Mouse (Mus musculus): ENCODE results near the gene Mfsd4b5. TPM values are rescaled to one million over a fixed set of nuclear protein-coding genes. Genes with fewer than 3 reads are reported as not detected.
"Not testable (repeated sequence)": the region's sequence is repeated elsewhere in the genome, so short reads cannot be mapped to it uniquely, and the experiment has no call there.

Gene Mfsd4b5
- polyA plus RNA-seq (2015; fragmentation: Nextera tagmentation; extraction: Ambion mirVana) = 0.19 and 0.22 TPM in 2 replicates

DNA sequence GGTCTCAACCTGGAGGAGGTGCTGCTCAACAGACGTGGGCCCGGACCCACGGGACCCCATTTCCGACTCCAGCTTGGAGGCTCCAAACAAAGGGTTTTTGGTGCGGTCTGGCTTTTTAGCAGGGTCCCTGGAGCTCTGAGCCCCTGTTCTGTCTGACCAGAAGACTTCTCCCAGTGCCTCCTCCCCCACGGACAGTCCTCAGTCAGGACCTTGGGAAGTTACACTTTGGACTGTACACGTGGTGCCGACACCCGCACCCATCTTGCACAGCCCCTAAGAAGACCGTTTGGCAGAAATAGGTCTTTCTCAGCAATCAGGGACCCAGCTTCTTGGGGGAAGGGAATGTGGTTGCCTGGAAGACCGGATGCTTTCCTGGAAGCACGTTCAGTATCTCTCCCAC, at the start of gene Mfsd4b5:
Mfsd4b5 (minus strand) TSS at position 181 of the 400 bp plus-strand sequence.
- DNase-seq (ENCODE audit: low spot score) = no peak

GRCm38 (mm10) chr10:40034956-40035355, 48.5 kb upstream of the Mfsd4b5 start:
- no peak for DNase-seq (ENCODE audit: low spot score)

- no peak for DNase-seq (ENCODE audit: low spot score)
Measured at GRCm38 (mm10) chr10:40032897-40033296, 46.5 kb upstream of the Mfsd4b5 start.

DNA sequence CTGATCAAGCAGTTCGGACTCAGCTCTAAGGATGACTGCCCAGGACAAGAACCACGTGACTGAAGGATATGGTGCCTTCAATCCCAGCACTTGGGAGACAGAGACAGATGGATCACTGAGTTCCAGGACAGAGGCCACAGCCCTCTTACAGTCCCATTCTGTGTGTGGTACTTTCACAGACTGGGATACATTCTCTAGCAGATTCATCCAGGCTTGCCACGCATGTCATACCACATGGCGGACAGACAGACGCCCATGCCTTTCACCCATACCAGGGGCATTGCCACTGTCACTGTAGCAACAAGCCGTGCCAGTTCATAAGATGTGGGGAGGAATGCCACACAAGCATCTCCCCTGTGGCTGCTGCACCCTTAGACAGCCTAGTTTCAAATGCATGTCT, 44.3 kb upstream of the Mfsd4b5 start:
- no peak for DNase-seq (ENCODE audit: low spot score)

DNA sequence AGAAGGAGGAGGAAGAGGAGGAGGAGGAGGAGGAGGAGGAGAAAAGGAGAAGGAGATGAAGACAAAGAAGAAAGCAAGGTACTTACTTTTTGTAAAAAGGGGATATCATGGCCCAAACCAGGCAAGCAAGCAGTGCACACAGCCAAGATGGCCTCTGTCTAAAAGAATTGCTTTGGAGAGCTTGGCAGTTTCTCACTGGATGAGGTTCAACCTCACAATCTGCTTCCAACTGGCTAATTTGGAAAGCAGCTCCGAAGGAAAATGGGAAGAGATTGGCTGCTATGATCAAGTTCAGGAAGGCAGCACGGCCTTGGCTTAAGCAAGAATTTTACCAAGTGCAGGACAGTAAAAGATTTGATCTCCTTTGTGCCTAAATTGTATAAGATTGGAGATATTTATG, 43.2 kb upstream of the Mfsd4b5 start:
- no peak for DNase-seq (ENCODE audit: low spot score)

- no peak for DNase-seq (ENCODE audit: low spot score)
Measured at GRCm38 (mm10) chr10:40028091-40028490, 41.6 kb upstream of the Mfsd4b5 start.

DNA sequence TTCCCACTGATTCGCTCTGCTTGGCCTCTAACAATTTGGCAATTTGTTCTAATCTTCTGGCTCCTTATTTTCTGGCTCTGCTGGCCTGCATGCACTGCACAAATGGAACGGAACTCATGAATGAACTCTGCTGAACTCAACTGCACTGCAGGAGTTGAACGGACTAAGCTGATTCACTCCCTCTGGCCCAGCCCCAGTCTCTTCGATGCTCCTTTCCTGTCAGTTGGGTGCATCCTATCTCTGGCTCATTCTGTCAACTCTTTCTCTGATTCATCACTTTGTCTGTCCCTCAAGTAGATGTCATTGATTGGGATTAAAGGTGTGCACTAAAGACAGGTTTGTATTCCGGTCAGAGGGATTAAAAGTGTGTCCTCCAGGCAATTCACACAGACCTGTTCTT, 40.1 kb upstream of the Mfsd4b5 start:
- no peak for DNase-seq (ENCODE audit: low spot score)

DNA sequence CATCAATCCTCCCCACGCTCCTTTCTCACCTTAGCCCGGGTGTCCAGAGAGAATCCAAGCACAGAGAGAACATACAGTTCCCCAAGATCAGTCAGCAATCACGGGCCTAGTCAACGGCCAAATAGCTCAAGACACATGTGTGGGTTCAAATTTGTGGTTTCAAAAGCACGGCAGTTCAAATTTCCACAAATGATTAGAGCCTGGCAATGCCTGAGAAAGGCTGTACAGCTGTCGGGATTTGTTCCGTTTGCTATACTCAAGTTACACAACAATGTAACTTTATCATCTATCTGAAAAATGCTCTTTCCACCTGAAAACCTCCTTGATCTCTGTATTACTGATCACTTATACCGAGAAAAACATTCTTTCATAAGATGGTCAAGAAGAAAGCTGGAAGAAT, 39.1 kb upstream of the Mfsd4b5 start:
- no peak for DNase-seq (ENCODE audit: low spot score)

- peak; percentile 88 for DNase-seq (ENCODE audit: low spot score)
Measured at GRCm38 (mm10) chr10:40024554-40025428, 38.3 kb upstream of the Mfsd4b5 start, which contains the start of gene Mfsd4b1. Gene Mfsd4b1, minus strand, starts transcription at chr10:40025268.

DNA sequence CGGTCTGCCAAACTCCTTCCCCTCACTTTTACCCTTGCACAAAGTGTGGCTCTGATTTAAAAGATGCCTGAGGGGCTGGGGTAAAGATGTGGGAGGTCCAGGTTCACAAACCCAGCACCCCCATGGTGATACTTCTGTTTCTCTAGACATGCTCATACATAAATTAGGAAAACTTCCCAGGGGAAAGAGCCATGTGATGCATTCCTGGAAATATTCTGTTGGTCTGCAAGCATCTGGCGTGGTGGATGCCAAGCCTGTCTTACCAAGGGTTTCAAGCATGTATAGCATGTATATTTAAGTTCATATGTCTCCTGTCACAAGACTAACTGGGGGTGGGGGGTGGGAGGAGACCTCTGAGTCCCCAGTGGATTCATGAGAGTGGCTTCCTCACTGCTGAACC, 34.0 kb upstream of the Mfsd4b5 start:
- no peak for DNase-seq (ENCODE audit: low spot score)

GRCm38 (mm10) chr10:40019492-40019891, 33.0 kb upstream of the Mfsd4b5 start:
- no peak for DNase-seq (ENCODE audit: low spot score)

GRCm38 (mm10) chr10:40018261-40018860, 31.9 kb upstream of the Mfsd4b5 start:
- DNase-seq (ENCODE audit: low spot score) = no peak

DNA sequence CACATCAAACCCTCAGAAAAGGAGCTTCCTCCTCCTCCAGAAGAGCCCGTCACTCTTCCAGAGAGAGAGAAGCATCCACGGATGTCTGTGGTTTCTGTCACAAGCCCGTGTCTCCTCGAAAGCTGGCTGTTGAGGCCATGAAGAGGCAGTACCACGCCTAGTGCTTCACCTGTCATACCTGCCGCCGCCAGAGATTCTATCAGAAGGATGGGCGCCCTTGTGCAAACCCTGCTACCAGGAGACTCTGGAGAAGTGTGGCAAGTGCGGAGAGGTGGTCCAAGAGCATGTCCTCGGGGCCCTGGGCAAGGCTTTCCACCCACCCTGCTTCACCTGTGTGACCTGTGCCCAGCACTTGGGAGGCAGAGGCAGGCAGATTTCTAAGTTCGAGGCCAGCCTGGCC, 23.1 kb upstream of the Mfsd4b5 start:
- no peak for DNase-seq (ENCODE audit: low spot score)

- not testable (repeated sequence) for DNase-seq (ENCODE audit: low spot score)
Measured at GRCm38 (mm10) chr10:40008847-40009246, 22.4 kb upstream of the Mfsd4b5 start.

DNA sequence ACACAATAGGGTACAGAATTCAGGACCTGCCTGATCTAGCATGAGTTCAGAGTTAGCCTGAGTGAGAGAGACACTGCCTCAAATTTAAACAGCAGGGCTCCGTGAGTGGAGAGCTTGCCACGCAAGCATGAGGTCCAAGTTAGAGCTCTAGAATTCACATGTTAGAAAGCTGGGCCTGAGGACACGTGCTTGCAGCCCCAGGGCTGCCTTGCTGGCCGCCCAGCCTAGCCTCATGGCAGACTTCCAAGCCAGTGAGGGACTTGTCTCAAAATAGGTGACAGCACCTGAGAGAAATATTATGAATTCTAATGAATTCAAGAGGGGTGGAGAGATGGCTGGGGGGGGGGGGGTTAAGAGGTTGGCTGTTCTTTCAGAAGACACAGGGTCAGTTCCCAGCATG, 21.5 kb upstream of the Mfsd4b5 start:
- DNase-seq (ENCODE audit: low spot score) = no peak

DNA sequence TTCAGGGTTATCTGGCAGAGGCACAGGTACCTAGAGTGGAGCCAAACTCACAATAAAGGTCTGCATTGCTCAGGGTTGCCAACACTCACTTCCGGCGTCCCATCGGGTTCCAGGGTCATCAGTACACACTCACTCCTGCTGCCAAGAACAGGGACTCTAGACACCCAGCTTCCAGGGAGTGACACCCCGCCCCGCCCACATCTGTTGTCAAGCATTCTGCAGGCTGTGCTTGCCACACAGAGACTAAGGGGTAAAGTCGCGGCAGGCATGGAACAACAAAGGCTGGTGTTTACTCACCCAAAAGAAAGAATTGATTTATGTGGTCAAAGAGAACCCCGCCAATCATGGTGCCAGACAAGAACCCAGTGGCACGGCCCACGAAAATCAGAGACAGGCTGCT, 20.5 kb upstream of the Mfsd4b5 start:
- no peak for DNase-seq (ENCODE audit: low spot score)

GRCm38 (mm10) chr10:40000746-40001145, 14.3 kb upstream of the Mfsd4b5 start:
- no peak for DNase-seq (ENCODE audit: low spot score)

DNA sequence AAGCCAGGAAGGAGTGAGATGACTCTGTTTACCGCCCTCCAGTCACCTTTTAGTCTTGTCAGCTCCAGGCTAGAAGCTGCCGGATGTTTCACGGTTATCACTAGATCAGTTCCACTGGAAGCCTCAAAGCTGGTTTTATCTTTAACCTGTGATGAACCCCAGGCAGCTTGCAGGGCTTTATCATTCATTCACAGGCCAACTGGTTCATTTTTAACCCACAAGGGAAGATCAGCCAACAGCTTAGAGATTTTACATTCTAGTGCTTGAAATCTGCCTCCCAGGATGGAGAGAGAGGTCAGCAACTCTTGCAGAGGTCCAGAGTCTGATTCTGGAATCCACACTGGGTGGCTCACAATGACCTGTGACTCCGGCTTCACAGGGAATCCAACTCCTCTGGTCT, 4.7 kb upstream of the Mfsd4b5 start:
- peak; percentile 74 for DNase-seq (ENCODE audit: low spot score)

DNA sequence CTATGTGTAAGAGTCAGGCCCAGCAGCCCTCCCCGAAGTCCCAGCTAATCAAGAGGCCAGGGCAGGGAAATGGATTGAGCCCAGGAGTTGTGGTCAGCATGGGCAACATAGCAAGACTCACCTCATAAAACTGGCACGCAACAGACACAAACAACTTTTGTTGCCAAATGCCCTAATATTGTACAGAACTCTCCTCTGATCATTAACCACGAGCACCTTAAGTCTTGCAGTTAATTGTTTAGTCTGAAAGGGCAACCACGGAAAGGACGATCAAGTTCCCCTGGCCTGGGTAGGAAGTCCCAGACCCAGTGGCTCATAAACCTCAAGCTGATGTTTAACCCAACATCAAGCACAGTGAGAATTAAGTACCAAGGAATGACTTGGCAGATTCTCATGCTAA, 3.8 kb downstream of the Mfsd4b5 start:
- no peak for DNase-seq (ENCODE audit: low spot score)

- no peak for DNase-seq (ENCODE audit: low spot score)
Measured at GRCm38 (mm10) chr10:39978231-39978630, 8.2 kb downstream of the Mfsd4b5 start.

DNA sequence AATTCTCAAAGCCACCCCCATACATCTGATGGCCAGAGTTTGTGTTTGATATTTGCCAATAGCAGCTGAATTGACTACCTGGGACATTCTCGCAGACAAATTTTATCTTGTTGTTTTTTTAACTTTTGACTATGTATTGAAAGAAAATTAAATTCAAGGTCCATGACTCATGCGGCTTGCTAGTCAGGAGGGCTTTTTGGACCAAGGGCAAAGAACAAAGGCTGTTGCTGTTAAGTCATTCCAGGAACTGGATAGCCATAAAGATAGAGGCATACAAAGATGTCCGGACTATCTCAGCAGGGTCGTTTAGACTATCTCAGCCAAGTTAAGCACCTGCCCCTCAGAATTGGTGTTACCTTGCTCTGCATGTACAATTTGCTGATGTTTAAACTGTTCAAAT, 9.1 kb downstream of the Mfsd4b5 start:
- no peak for DNase-seq (ENCODE audit: low spot score)

- DNase-seq (ENCODE audit: low spot score) = no peak
Measured at GRCm38 (mm10) chr10:39975771-39976170, 10.7 kb downstream of the Mfsd4b5 start.

DNA sequence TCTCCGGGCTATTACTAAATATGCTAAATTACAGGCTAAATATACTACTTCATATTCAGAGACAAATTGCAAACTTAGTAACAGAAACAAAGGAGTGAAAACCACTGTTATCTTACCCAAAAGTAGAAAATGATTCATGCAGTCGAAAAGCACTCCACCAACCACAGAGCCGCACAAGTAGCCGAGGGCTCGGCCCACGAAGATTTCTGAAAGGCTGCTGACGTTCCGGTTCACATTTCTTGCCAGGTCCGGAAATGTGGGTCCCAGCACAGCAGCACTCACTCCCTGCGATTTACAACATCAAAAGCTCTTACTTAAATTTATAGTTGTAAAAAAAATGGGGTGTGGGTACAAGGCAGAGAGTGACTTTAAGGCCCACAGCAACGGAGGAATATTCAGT, 11.5 kb downstream of the Mfsd4b5 start:
- no peak for DNase-seq (ENCODE audit: low spot score)
